Mouse (Mus musculus): ENCODE data around the gene Timm17b. TPM values are rescaled to one million over a fixed set of nuclear protein-coding genes. Genes with fewer than 3 reads are reported as not detected.

Timm17b gene
- polyA plus RNA-seq, 1 experiment from 2014 or later = 162 TPM

DNA sequence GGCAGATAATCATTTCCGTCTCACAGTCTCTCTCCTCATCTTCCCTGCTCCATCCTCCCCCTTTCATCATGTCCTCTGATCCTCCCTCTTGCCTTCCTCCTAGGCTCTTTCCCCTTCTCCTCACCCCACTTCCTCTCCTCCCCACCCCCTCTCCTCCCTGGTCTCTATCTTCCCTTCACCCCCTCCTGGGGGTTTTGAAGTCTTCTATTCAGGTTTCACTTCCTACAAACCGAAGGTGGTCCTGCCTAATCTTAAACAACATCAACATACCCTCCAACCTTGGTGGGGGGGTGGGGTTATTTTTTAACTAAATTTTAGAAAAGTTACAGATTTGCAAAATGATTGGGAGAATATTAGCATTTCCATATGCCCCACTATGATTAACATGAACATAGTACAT, 30.7 kb upstream of the Timm17b start:
- no peaks in the 10 kb centered on the region for H3K4me1 ChIP-seq (ENCODE audit: control insufficient read depth, insufficient read depth, low read length)
- H3K27me3 ChIP-seq (ENCODE audit: control insufficient read depth, insufficient read depth, low read length) = no peaks in the 10 kb centered on the region
- ATAC-seq (replicated peaks; ENCODE audit: insufficient number of reproducible peaks, low FRiP score, low TSS enrichment, low read depth) = no peak
- no peaks in the 10 kb centered on the region for H3K9me3 ChIP-seq (replicated peaks; ENCODE audit: control insufficient read depth, low read length)
- H3K4me2 ChIP-seq (ENCODE audit: low read depth, low read length) = no peak overlapping the region
- H3K4me3 ChIP-seq (ENCODE audit: low read depth, low read length) = no peak overlapping the region
- no peaks in the 10 kb centered on the region; the same call in 1 of the 2 replicates for H3K36me3 ChIP-seq (replicated peaks; ENCODE audit: control insufficient read depth, insufficient read depth, low read depth, low read length)
- H3K9ac ChIP-seq (replicated peaks; ENCODE audit: low read length) = no peak overlapping the region
- no peak overlapping the region for H3K27ac ChIP-seq (replicated peaks; ENCODE audit: low read depth, low read length)
- WGBS = 54% methylated on average over 2 of the region's 2 CpGs
- no peak for DNase-seq (ENCODE audit: low spot score)

DNA sequence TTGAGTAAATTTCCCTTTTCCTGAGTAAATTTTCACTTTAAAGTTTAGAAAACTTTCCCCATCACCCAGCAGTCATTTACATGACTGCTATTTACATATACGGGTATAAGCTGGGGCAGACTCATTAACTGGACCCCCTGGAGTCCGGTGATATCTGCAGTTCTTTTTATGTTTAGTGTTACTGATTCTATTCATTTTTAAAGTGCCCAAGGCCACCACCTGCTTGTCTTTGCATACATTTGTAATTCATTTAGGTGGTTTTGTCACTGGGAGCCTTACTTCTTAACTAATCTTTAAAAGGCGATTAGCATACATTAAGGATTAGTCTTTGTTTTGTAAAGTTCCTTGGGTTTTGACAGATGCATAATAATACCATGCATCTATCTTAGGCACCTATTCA, 29.3 kb upstream of the Timm17b start:
- Histone ChIP-seq H3K4me1 (ENCODE audit: control insufficient read depth, insufficient read depth, low read length) (no peaks in the 10 kb centered on the region), H3K27ac (replicated peaks; ENCODE audit: low read depth, low read length) (no peak overlapping the region), H3K4me3 (ENCODE audit: low read depth, low read length) (no peak overlapping the region), H3K27me3 (ENCODE audit: control insufficient read depth, insufficient read depth, low read length) (no peaks in the 10 kb centered on the region), H3K9ac (replicated peaks; ENCODE audit: low read length) (no peak overlapping the region), H3K4me2 (ENCODE audit: low read depth, low read length) (no peak overlapping the region), H3K36me3 (replicated peaks; ENCODE audit: control insufficient read depth, insufficient read depth, low read depth, low read length) (no peaks in the 10 kb centered on the region; the same call in 1 of the 2 replicates), H3K9me3 (replicated peaks; ENCODE audit: control insufficient read depth, low read length) (no peaks in the 10 kb centered on the region)
- no peak for DNase-seq (ENCODE audit: low spot score)
- ATAC-seq (replicated peaks; ENCODE audit: insufficient number of reproducible peaks, low FRiP score, low TSS enrichment, low read depth) = no peak
- WGBS = 39% methylated on average over 3 of the region's 3 CpGs

DNA sequence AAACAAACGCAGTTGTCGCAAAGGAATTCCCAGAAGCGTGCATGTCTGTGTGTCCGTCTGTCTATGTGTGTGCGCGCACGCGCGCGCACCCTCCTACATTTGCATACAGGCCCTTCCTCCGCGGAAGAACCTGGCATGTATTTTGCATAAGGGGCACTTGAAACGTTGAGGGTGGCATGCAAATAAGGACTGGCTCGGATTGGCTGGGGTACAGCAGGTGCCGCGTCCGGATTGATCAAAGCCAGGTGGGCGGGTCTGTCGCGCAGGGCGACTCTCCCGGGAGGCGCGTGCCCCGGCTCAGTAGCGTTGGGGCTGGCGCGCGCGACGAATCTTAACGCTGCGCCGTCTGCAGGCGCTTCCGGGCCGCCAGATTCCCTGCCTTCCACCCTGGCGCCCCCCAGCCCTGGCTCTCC, 21.1 kb upstream of the Timm17b start, which contains the start of gene Pim2:
Gene Pim2, plus strand, starts transcription at position 256 of the 413 bp plus-strand sequence.
- Histone ChIP-seq H3K27ac (replicated peaks; ENCODE audit: low read depth, low read length) (no peak within 1 kb of the TSS), H3K4me3 (ENCODE audit: low read depth, low read length) (peak within 1 kb of the TSS; percentile 34), H3K9me3 (replicated peaks; ENCODE audit: control insufficient read depth, low read length) (no peaks in the 10 kb centered on the region), H3K36me3 (replicated peaks; ENCODE audit: control insufficient read depth, insufficient read depth, low read depth, low read length) (no peaks in the 10 kb centered on the region), H3K27me3 (ENCODE audit: control insufficient read depth, insufficient read depth, low read length) (no peaks in the 10 kb centered on the region), H3K4me2 (ENCODE audit: low read depth, low read length) (peak within 1 kb of the TSS; percentile 76), H3K9ac (replicated peaks; ENCODE audit: low read length) (peak within 1 kb of the TSS; percentile 43; the same call in 1 of the 2 replicates), H3K4me1 (ENCODE audit: control insufficient read depth, insufficient read depth, low read length) (no peaks in the 10 kb centered on the region)
- peak; percentile 80 for DNase-seq (ENCODE audit: low spot score)
- peak; percentile 83 for ATAC-seq (replicated peaks; ENCODE audit: insufficient number of reproducible peaks, low FRiP score, low TSS enrichment, low read depth)
- WGBS = 24% methylated on average over 34 of the region's 38 CpGs

DNA sequence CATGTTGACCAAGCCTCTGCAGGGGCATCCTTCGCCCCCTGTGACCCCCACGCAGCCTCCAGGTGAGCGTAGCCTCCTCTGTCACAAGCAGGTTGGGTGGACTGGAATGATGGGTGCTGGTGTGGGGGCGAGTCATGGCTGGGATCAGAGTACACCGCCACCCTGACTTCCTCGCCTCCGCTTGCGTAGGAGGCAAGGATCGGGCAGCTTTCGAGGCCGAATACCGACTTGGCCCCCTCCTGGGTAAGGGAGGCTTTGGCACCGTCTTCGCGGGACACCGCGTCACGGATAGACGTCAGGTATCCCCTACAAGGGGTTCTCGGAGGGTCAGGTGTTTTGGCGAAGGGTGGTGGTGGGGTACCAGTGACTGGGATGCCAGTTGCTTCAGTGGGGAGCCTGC, 20.7 kb upstream of the Timm17b start:
- H3K36me3 ChIP-seq (replicated peaks; ENCODE audit: control insufficient read depth, insufficient read depth, low read depth, low read length) = no peaks in the 10 kb centered on the region
- peak overlapping the region; percentile 76 for H3K4me2 ChIP-seq (ENCODE audit: low read depth, low read length)
- H3K9me3 ChIP-seq (replicated peaks; ENCODE audit: control insufficient read depth, low read length) = no peaks in the 10 kb centered on the region
- peak overlapping the region; percentile 34 for H3K4me3 ChIP-seq (ENCODE audit: low read depth, low read length)
- no peak overlapping the region for H3K27ac ChIP-seq (replicated peaks; ENCODE audit: low read depth, low read length)
- no peaks in the 10 kb centered on the region for H3K27me3 ChIP-seq (ENCODE audit: control insufficient read depth, insufficient read depth, low read length)
- 16% methylated on average over 21 of the region's 21 CpGs for WGBS
- ATAC-seq (replicated peaks; ENCODE audit: insufficient number of reproducible peaks, low FRiP score, low TSS enrichment, low read depth) = peak; percentile 31
- no peaks in the 10 kb centered on the region for H3K4me1 ChIP-seq (ENCODE audit: control insufficient read depth, insufficient read depth, low read length)
- DNase-seq (ENCODE audit: low spot score) = no peak
- H3K9ac ChIP-seq (replicated peaks; ENCODE audit: low read length) = peak overlapping the region; percentile 43; the same call in 1 of the 2 replicates

DNA sequence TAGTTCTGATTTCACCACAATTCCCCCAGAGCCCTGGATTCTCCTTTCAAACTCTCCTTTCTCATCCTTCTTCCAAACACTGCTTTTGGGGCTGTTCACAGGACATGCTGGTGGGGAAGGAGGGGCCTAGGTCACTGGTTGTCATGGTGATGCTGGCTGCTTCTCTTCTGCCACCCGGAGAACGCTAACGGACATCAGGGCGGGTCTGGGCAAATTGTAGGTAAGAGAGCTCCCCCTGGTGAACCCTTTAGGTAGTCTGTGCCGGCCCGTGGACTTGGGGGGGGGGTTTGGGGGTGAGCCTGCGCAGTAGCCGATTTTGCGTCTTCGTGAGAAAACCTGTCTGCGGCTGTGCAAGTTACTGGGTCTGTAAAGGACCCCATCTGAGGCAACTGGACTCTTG, 19.3 kb upstream of the Timm17b start:
- H3K36me3 ChIP-seq (replicated peaks; ENCODE audit: control insufficient read depth, insufficient read depth, low read depth, low read length) = no peaks in the 10 kb centered on the region
- ATAC-seq (replicated peaks; ENCODE audit: insufficient number of reproducible peaks, low FRiP score, low TSS enrichment, low read depth) (0 out of 2 replicates have a peak, but pooled peaks have one; percentile 31), DNase-seq (ENCODE audit: low spot score) (peak; percentile 78)
- 11% methylated on average over 11 of the region's 11 CpGs for WGBS
- no peaks in the 10 kb centered on the region for H3K27me3 ChIP-seq (ENCODE audit: control insufficient read depth, insufficient read depth, low read length)
- H3K9me3 ChIP-seq (replicated peaks; ENCODE audit: control insufficient read depth, low read length) = no peaks in the 10 kb centered on the region
- peak overlapping the region; percentile 21; the same call in 1 of the 2 replicates for H3K4me2 ChIP-seq (ENCODE audit: low read depth, low read length)
- H3K27ac ChIP-seq (replicated peaks; ENCODE audit: low read depth, low read length) = no peak overlapping the region
- H3K4me1 ChIP-seq (ENCODE audit: control insufficient read depth, insufficient read depth, low read length) = no peaks in the 10 kb centered on the region
- no peak overlapping the region for H3K9ac ChIP-seq (replicated peaks; ENCODE audit: low read length)
- no peak overlapping the region for H3K4me3 ChIP-seq (ENCODE audit: low read depth, low read length)

DNA sequence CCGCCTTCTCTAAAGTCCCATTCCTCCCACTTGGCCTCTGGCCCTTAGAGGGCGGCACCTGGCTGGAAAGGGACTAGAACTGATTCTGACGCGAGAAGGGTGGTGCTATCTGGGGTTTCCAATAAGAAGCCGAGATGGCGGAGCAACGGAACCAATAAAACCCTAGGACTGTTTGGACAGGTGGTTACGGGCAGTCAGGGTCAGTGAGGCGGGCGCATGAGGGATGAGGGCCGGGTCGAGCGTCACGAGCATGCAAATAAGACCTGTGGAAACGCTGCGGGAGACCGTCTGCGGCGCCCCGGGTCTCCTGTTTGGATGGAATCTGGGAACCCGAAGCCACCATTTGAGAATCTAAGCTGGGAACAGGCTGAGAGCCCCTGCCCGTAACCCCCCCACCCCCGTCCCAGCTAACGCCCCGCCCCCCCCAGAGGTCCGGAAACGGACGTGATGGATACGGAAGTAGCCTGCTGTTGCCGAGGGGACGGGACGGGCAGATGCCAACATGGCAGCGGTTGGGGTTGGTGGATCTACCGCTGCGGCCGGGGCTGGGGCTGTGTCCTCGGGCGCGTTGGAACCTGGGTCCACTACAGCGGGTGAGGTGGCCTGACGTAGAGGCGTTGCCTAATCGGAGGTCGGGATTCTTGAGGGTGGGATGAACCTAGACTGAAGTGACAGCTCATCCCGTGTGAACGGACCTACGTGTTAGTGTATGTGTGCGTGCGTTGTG, 15.2 kb upstream of the Timm17b start, which contains the start of gene Slc35a2:
Gene Slc35a2, plus strand, starts transcription at position 188 of the 727 bp plus-strand sequence.
- H3K9ac ChIP-seq (replicated peaks; ENCODE audit: low read length) = peak within 1 kb of the TSS; percentile 1
- WGBS = 21% methylated on average over 49 of the region's 49 CpGs
- no peaks in the 10 kb centered on the region for H3K36me3 ChIP-seq (replicated peaks; ENCODE audit: control insufficient read depth, insufficient read depth, low read depth, low read length)
- H3K27me3 ChIP-seq (ENCODE audit: control insufficient read depth, insufficient read depth, low read length) = no peaks in the 10 kb centered on the region
- H3K4me1 ChIP-seq (ENCODE audit: control insufficient read depth, insufficient read depth, low read length) = no peaks in the 10 kb centered on the region
- ATAC-seq (replicated peaks; ENCODE audit: insufficient number of reproducible peaks, low FRiP score, low TSS enrichment, low read depth) (peak; percentile 85), DNase-seq (ENCODE audit: low spot score) (peak; percentile 81)
- H3K4me2 ChIP-seq (ENCODE audit: low read depth, low read length) = peak within 1 kb of the TSS; percentile 44
- no peaks in the 10 kb centered on the region for H3K9me3 ChIP-seq (replicated peaks; ENCODE audit: control insufficient read depth, low read length)
- H3K27ac ChIP-seq (replicated peaks; ENCODE audit: low read depth, low read length) = peak within 1 kb of the TSS; percentile 17; the same call in 1 of the 2 replicates
- H3K4me3 ChIP-seq (ENCODE audit: low read depth, low read length) = peak within 1 kb of the TSS; percentile 47

DNA sequence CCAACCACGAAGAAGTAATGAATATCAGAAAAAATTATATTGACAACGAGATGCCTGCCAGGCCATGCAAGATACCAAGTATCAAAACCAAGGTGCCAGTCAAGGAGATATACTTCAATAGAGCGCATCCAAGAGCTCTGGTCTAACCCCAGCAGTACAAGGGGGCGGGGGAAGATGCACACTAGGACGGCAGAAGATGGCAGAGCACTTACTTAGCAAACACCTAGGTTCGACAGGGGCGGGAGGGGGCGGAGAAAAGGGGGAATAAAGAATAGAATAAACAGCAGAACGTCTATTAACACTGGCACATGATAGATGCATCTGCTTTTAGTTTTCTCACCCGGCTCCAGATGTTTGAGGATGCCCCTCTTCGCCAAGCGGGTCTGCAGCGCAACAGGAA, 946 bp upstream of the Timm17b start:
- Histone ChIP-seq H3K36me3 (replicated peaks; ENCODE audit: control insufficient read depth, insufficient read depth, low read depth, low read length) (no peaks in the 10 kb centered on the region), H3K27ac (replicated peaks; ENCODE audit: low read depth, low read length) (no peak overlapping the region), H3K4me1 (ENCODE audit: control insufficient read depth, insufficient read depth, low read length) (no peaks in the 10 kb centered on the region), H3K4me2 (ENCODE audit: low read depth, low read length) (peak overlapping the region; percentile 41), H3K9me3 (replicated peaks; ENCODE audit: control insufficient read depth, low read length) (no peaks in the 10 kb centered on the region), H3K9ac (replicated peaks; ENCODE audit: low read length) (peak overlapping the region; percentile 44), H3K27me3 (ENCODE audit: control insufficient read depth, insufficient read depth, low read length) (no peaks in the 10 kb centered on the region), H3K4me3 (ENCODE audit: low read depth, low read length) (peak overlapping the region; percentile 48)
- ATAC-seq (replicated peaks; ENCODE audit: insufficient number of reproducible peaks, low FRiP score, low TSS enrichment, low read depth) (no peak), DNase-seq (ENCODE audit: low spot score) (no peak)
- 25% methylated on average over 12 of the region's 13 CpGs for whole genome bisulfite sequencing

DNA sequence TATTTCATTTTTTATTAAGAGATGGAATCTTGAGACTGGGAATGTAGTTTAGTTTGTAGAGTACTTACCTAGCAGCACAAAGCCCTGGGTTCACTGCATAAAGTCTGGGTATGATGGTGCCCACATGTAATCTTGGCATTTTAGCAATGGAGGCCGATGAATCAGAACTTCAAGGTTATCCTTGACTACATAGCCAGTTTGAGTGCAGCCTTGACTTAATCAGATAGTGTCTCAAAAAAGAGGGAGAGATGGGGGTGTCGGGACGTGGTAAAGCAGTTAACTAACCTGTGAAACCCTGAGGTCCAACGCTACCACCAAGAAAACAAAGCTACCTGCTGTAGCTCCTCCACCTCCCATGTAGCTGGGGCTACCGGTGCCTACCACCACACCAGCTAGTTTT, 5.3 kb downstream of the Timm17b start:
- H3K4me3 ChIP-seq (ENCODE audit: low read depth, low read length) = no peak overlapping the region
- 94% methylated on average over 5 of the region's 5 CpGs for WGBS
- ATAC-seq (replicated peaks; ENCODE audit: insufficient number of reproducible peaks, low FRiP score, low TSS enrichment, low read depth) = no peak
- H3K4me2 ChIP-seq (ENCODE audit: low read depth, low read length) = no peak overlapping the region
- DNase-seq (ENCODE audit: low spot score) = no peak
- H3K27me3 ChIP-seq (ENCODE audit: control insufficient read depth, insufficient read depth, low read length) = no peaks in the 10 kb centered on the region
- no peak overlapping the region for H3K9ac ChIP-seq (replicated peaks; ENCODE audit: low read length)
- H3K36me3 ChIP-seq (replicated peaks; ENCODE audit: control insufficient read depth, insufficient read depth, low read depth, low read length) = no peaks in the 10 kb centered on the region
- H3K27ac ChIP-seq (replicated peaks; ENCODE audit: low read depth, low read length) = no peak overlapping the region
- H3K9me3 ChIP-seq (replicated peaks; ENCODE audit: control insufficient read depth, low read length) = no peaks in the 10 kb centered on the region
- H3K4me1 ChIP-seq (ENCODE audit: control insufficient read depth, insufficient read depth, low read length) = no peaks in the 10 kb centered on the region

All from embryonic facial prominence, embryonic 11.5 days (tissue).